Mouse (Mus musculus): ENCODE data around the gene Myo10. TPM values are rescaled to one million over a fixed set of nuclear protein-coding genes. Genes with fewer than 3 reads are reported as not detected.

Myo10 gene
- polyA plus RNA-seq, 1 experiment = 49.9 TPM

- no peak overlapping the region for H3K4me3 ChIP-seq (ENCODE audit: insufficient read depth, low read length)
- peaks cover 4% of the 10 kb centered on the region for H3K4me1 ChIP-seq (ENCODE audit: control insufficient read depth, insufficient read depth, low read length)
- no peak for TF ChIP-seq POLR2A (IDR thresholded peaks at IDR 0.05; ENCODE audit: low read depth, low read length)
- TF ChIP-seq CTCF (IDR thresholded peaks at IDR 0.05; ENCODE audit: borderline replicate concordance, insufficient read depth, low read length) = no peak
- no peak overlapping the region for H3K27ac ChIP-seq (ENCODE audit: insufficient read depth, low read length)
Observed at GRCm38 (mm10) chr15:25791660-25792353, 169.5 kb downstream of the Myo10 start.

GRCm38 (mm10) chr15:25794123-25794522 is 171.8 kb downstream of the Myo10 start:
- TF ChIP-seq POLR2A (IDR thresholded peaks at IDR 0.05; ENCODE audit: low read depth, low read length) (no peak), CTCF (IDR thresholded peaks at IDR 0.05; ENCODE audit: borderline replicate concordance, insufficient read depth, low read length) (no peak)
- Histone ChIP-seq H3K4me3 (ENCODE audit: insufficient read depth, low read length) (no peak overlapping the region), H3K4me1 (ENCODE audit: control insufficient read depth, insufficient read depth, low read length) (peaks cover 4% of the 10 kb centered on the region), H3K27ac (ENCODE audit: insufficient read depth, low read length) (peak overlapping the region; percentile 34)

GRCm38 (mm10) chr15:25795496-25795895 is 173.2 kb downstream of the Myo10 start:
- H3K4me3 ChIP-seq (ENCODE audit: insufficient read depth, low read length) = no peak overlapping the region
- no peak overlapping the region for H3K27ac ChIP-seq (ENCODE audit: insufficient read depth, low read length)
- H3K4me1 ChIP-seq (ENCODE audit: control insufficient read depth, insufficient read depth, low read length) = peaks cover 4% of the 10 kb centered on the region
- TF ChIP-seq CTCF (IDR thresholded peaks at IDR 0.05; ENCODE audit: borderline replicate concordance, insufficient read depth, low read length) (no peak), POLR2A (IDR thresholded peaks at IDR 0.05; ENCODE audit: low read depth, low read length) (no peak)

GRCm38 (mm10) chr15:25796353-25796752 is 174.0 kb downstream of the Myo10 start:
- H3K27ac ChIP-seq (ENCODE audit: insufficient read depth, low read length) = no peak overlapping the region
- H3K4me1 ChIP-seq (ENCODE audit: control insufficient read depth, insufficient read depth, low read length) = peaks cover 4% of the 10 kb centered on the region
- TF ChIP-seq POLR2A (IDR thresholded peaks at IDR 0.05; ENCODE audit: low read depth, low read length) (no peak), CTCF (IDR thresholded peaks at IDR 0.05; ENCODE audit: borderline replicate concordance, insufficient read depth, low read length) (peak; percentile 50; the same call in 1 of the 2 replicates)
- H3K4me3 ChIP-seq (ENCODE audit: insufficient read depth, low read length) = no peak overlapping the region

GRCm38 (mm10) chr15:25797179-25797578 is 174.9 kb downstream of the Myo10 start:
- Histone ChIP-seq H3K4me1 (ENCODE audit: control insufficient read depth, insufficient read depth, low read length) (peaks cover 4% of the 10 kb centered on the region), H3K4me3 (ENCODE audit: insufficient read depth, low read length) (no peak overlapping the region), H3K27ac (ENCODE audit: insufficient read depth, low read length) (no peak overlapping the region)
- TF ChIP-seq CTCF (IDR thresholded peaks at IDR 0.05; ENCODE audit: borderline replicate concordance, insufficient read depth, low read length) (no peak), POLR2A (IDR thresholded peaks at IDR 0.05; ENCODE audit: low read depth, low read length) (no peak)

- no peak for TF ChIP-seq POLR2A (IDR thresholded peaks at IDR 0.05; ENCODE audit: low read depth, low read length)
- TF ChIP-seq CTCF (IDR thresholded peaks at IDR 0.05; ENCODE audit: borderline replicate concordance, insufficient read depth, low read length) = no peak
- Histone ChIP-seq H3K27ac (ENCODE audit: insufficient read depth, low read length) (no peak overlapping the region), H3K4me3 (ENCODE audit: insufficient read depth, low read length) (no peak overlapping the region), H3K4me1 (ENCODE audit: control insufficient read depth, insufficient read depth, low read length) (peaks cover 4% of the 10 kb centered on the region)
Observed at GRCm38 (mm10) chr15:25797888-25798287, 175.6 kb downstream of the Myo10 start.

- H3K27ac ChIP-seq (ENCODE audit: insufficient read depth, low read length) = no peak overlapping the region
- H3K4me3 ChIP-seq (ENCODE audit: insufficient read depth, low read length) = no peak overlapping the region
- H3K4me1 ChIP-seq (ENCODE audit: control insufficient read depth, insufficient read depth, low read length) = no peaks in the 10 kb centered on the region
- TF ChIP-seq CTCF (IDR thresholded peaks at IDR 0.05; ENCODE audit: borderline replicate concordance, insufficient read depth, low read length) (no peak), POLR2A (IDR thresholded peaks at IDR 0.05; ENCODE audit: low read depth, low read length) (no peak)
Observed at GRCm38 (mm10) chr15:25801726-25802125, 179.4 kb downstream of the Myo10 start.

- TF ChIP-seq CTCF (IDR thresholded peaks at IDR 0.05; ENCODE audit: borderline replicate concordance, insufficient read depth, low read length) (no peak), POLR2A (IDR thresholded peaks at IDR 0.05; ENCODE audit: low read depth, low read length) (no peak)
- Histone ChIP-seq H3K4me1 (ENCODE audit: control insufficient read depth, insufficient read depth, low read length) (no peaks in the 10 kb centered on the region), H3K4me3 (ENCODE audit: insufficient read depth, low read length) (no peak overlapping the region), H3K27ac (ENCODE audit: insufficient read depth, low read length) (no peak overlapping the region)
Observed at GRCm38 (mm10) chr15:25802194-25802593, 179.9 kb downstream of the Myo10 start.

- Histone ChIP-seq H3K4me1 (ENCODE audit: control insufficient read depth, insufficient read depth, low read length) (no peaks in the 10 kb centered on the region), H3K4me3 (ENCODE audit: insufficient read depth, low read length) (no peak overlapping the region), H3K27ac (ENCODE audit: insufficient read depth, low read length) (no peak overlapping the region)
- no peak for TF ChIP-seq CTCF (IDR thresholded peaks at IDR 0.05; ENCODE audit: borderline replicate concordance, insufficient read depth, low read length)
- TF ChIP-seq POLR2A (IDR thresholded peaks at IDR 0.05; ENCODE audit: low read depth, low read length) = no peak
Observed at GRCm38 (mm10) chr15:25803111-25803510, 180.8 kb downstream of the Myo10 start.

- no peak overlapping the region for H3K27ac ChIP-seq (ENCODE audit: insufficient read depth, low read length)
- no peaks in the 10 kb centered on the region for H3K4me1 ChIP-seq (ENCODE audit: control insufficient read depth, insufficient read depth, low read length)
- no peak overlapping the region for H3K4me3 ChIP-seq (ENCODE audit: insufficient read depth, low read length)
- peak; percentile 82 for TF ChIP-seq CTCF (IDR thresholded peaks at IDR 0.05; ENCODE audit: borderline replicate concordance, insufficient read depth, low read length)
- no peak for TF ChIP-seq POLR2A (IDR thresholded peaks at IDR 0.05; ENCODE audit: low read depth, low read length)
Observed at GRCm38 (mm10) chr15:25805336-25806110, 183.2 kb downstream of the Myo10 start.

Data from embryonic fibroblast, embryonic 13.5 days (primary cell).